In the genomic region with DNA sequence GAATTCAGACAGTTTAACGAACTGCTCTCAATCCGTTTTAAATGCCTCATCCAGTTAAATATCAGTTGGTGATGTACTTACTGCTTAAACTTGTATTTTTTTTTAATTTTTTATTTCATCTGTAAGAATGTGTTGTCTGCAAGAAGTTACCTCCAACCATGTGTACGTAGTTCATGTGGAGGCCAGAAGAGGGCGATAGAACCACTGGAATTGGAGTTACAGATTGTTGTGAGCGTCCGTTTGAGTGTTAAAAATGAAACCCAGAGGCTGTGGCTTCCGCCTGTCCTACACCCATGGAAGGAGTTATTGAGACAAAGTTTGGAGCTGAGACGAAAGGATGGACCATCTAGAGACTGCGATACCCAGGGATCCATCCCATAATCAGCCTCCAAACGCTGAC, we compare ENCODE assay signal across 10 mouse cellular contexts. TPM values are rescaled to one million over a fixed set of nuclear protein-coding genes. Genes with fewer than 3 reads are reported as not detected.
A peak's percentile ranks its signal among the peaks of the same experiment; 100 is the strongest.
DNase-seq lines count a peak whose midpoint lies in the region; ATAC-seq and TF ChIP-seq lines count a peak whose summit lies in the region.
"Had no signal": no experiment of that assay in that cellular context is flagged by ENCODE, and none has a peak within 500 bp of the region (broad histone marks: within the 10 kb centered on the region; RNA-seq: fewer than 3 reads in every experiment).

No protein-coding gene starts in this region.

- TF ChIP-seq EP300 in ES-Bruce4 (IDR thresholded peaks at IDR 0.05; ENCODE audit: insufficient read depth, low read depth, low read length), result no peak

- peak; percentile 14 for TF ChIP-seq CTCF in ES-Bruce4 (IDR thresholded peaks at IDR 0.05; ENCODE audit: low read depth, low read length)
- peak; percentile 46; the same call in 1 of the 2 replicates for TF ChIP-seq CTCF in brain, embryonic 14.5 days (IDR thresholded peaks at IDR 0.05; ENCODE audit: borderline replicate concordance, extremely low read depth, insufficient read depth, insufficient read length)

- DNase-seq in liver, result peak; percentile 13
- no peak for DNase-seq in brain, embryonic 14.5 days (ENCODE audit: low read depth)
- DNase-seq in adrenal gland, postnatal 25 days, result no peak
- DNase-seq in urinary bladder, postnatal 14 days (ENCODE audit: low spot score), result no peak
- DNase-seq: cerebellum, adult 11-12 months had no signal

- no peak overlapping the region for H3K27ac ChIP-seq in liver, embryonic 12.5 days
- no peak overlapping the region for H3K27ac ChIP-seq in ES-Bruce4 (ENCODE audit: insufficient read depth, low read length)
- H3K27ac ChIP-seq: heart, embryonic 15.5 days; limb, embryonic 15.5 days had no signal

- TF ChIP-seq POLR2A in ES-Bruce4 (IDR thresholded peaks at IDR 0.05; ENCODE audit: insufficient read depth, low read length), result no peak
- TF ChIP-seq POLR2A in brain, embryonic 14.5 days (IDR thresholded peaks at IDR 0.05; ENCODE audit: borderline replicate concordance, extremely low read depth, insufficient read depth, insufficient read length, poor library complexity, severe bottlenecking), result no peak

- no peaks in the 10 kb centered on the region for H3K9me3 ChIP-seq in liver, embryonic 12.5 days (replicated peaks)
- no peaks in the 10 kb centered on the region for H3K9me3 ChIP-seq in ES-Bruce4 (replicated peaks; ENCODE audit: control insufficient read depth, insufficient read depth, low read length, poor library complexity, severe bottlenecking)
- H3K9me3 ChIP-seq: heart, embryonic 15.5 days; limb, embryonic 15.5 days had no signal

- no peak overlapping the region for H3K9ac ChIP-seq in liver, embryonic 12.5 days
- H3K9ac ChIP-seq in ES-Bruce4 (ENCODE audit: low read depth, poor library complexity, severe bottlenecking), result no peak overlapping the region
- H3K9ac ChIP-seq: heart, embryonic 15.5 days; limb, embryonic 15.5 days had no signal

- H3K4me3 ChIP-seq in liver, embryonic 12.5 days, result no peak overlapping the region
- H3K4me3 ChIP-seq in ES-Bruce4 (ENCODE audit: low read depth, low read length), result no peak overlapping the region
- H3K4me3 ChIP-seq: heart, embryonic 15.5 days; limb, embryonic 15.5 days had no signal

- H3K4me1 ChIP-seq in liver, embryonic 12.5 days, result no peaks in the 10 kb centered on the region
- H3K4me1 ChIP-seq in ES-Bruce4 (ENCODE audit: control insufficient read depth, insufficient read depth, low read length), result no peaks in the 10 kb centered on the region
- H3K4me1 ChIP-seq: heart, embryonic 15.5 days; limb, embryonic 15.5 days had no signal

- H3K4me2 ChIP-seq in liver, embryonic 12.5 days, result no peak overlapping the region
- H3K4me2 ChIP-seq: heart, embryonic 15.5 days; limb, embryonic 15.5 days had no signal

- no peaks in the 10 kb centered on the region for H3K36me3 ChIP-seq in liver, embryonic 12.5 days
- no peaks in the 10 kb centered on the region for H3K36me3 ChIP-seq in ES-Bruce4 (ENCODE audit: control insufficient read depth, insufficient read depth, low read length, poor library complexity, severe bottlenecking)
- H3K36me3 ChIP-seq: heart, embryonic 15.5 days; limb, embryonic 15.5 days had no signal

- H3K27me3 ChIP-seq in liver, embryonic 12.5 days (replicated peaks), result no peaks in the 10 kb centered on the region
- no peaks in the 10 kb centered on the region for H3K27me3 ChIP-seq in ES-Bruce4 (ENCODE audit: control insufficient read depth, insufficient read depth, low read length, poor library complexity, severe bottlenecking)
- H3K27me3 ChIP-seq: heart, embryonic 15.5 days; limb, embryonic 15.5 days had no signal

- ATAC-seq in liver, embryonic 12.5 days, result no peak
- peak; percentile 90 for ATAC-seq in megakaryocyte progenitor cell, adult 5-6 weeks (replicated peaks; ENCODE audit: poor library complexity)

- WGBS in liver, embryonic 12.5 days (ENCODE audit: insufficient replicate concordance), result 48% methylated on average over 10 of the region's 10 CpGs

RNA-seq across cellular contexts. Expression of a gene that starts 27.5 kb away (rescaled TPM):
- polyA plus RNA-seq in liver, embryonic 12.5 days (2016; fragmentation: Nextera tagmentation; extraction: Ambion mirVana), result 15.1 and 19.1 TPM in 2 replicates
- polyA plus RNA-seq in ES-Bruce4 (2011; ENCODE audit: insufficient read depth, insufficient read length, low read depth, missing spikeins), result 76.7 and 79.3 TPM in 2 replicates
- polyA plus RNA-seq in brain, embryonic 14.5 days (2012; rRNA removed), result 3.8 and 4.9 TPM in 2 replicates
- 489 and 586 TPM in 2 replicates for total RNA-seq in megakaryocyte progenitor cell, adult 5-6 weeks (2015)
- 581 and 634 TPM in 2 replicates for total RNA-seq in megakaryocyte progenitor cell, adult 5-6 weeks (2017)
- total RNA-seq in adrenal gland, postnatal 25 days (2021), result 10.7 and 11.4 TPM in 2 replicates
